Mouse (Mus musculus) stomach, embryonic 14.5 days (tissue): Measurements from ENCODE around the gene Fam129c. TPM values are rescaled to one million over a fixed set of nuclear protein-coding genes. Genes with fewer than 3 reads are reported as not detected.

Source experiments
- ATAC-seq: fragments of 200-750 bp; cut with Nextera tagmentation; 2 replicates; pipeline ENCODE4 v1.8.0; 2017; ENCODE audit warnings: low read depth, moderate TSS enrichment; ENCODE audit not compliant: insufficient number of reproducible peaks, insufficient read depth, low FRiP score
- H3K27ac ChIP-seq: fragments of 300-500 bp; sonication (generic); 2 replicates; pipeline ENCODE4 v1.5.1; 2014; ENCODE audit warnings: mild to moderate bottlenecking, low read length, moderate library complexity, mixed read lengths
- H3K27me3 ChIP-seq: fragments of 300-500 bp; sonication (generic); 2 replicates; pipeline ENCODE4 v1.6.1; 2014; ENCODE audit warnings: low read length, control low read depth, mixed read lengths; ENCODE audit not compliant: control insufficient read depth, insufficient read depth
- H3K36me3 ChIP-seq: fragments of 300-500 bp; sonication (generic); 2 replicates; pipeline ENCODE4 v1.6.1; 2014; ENCODE audit warnings: mild to moderate bottlenecking, control low read depth, low read length, moderate library complexity, mixed read lengths; ENCODE audit not compliant: control insufficient read depth, insufficient read depth
- H3K4me1 ChIP-seq: fragments of 300-500 bp; sonication (generic); 2 replicates; pipeline ENCODE4 v1.6.1; 2014; ENCODE audit warnings: low read length, control low read depth, mixed read lengths; ENCODE audit not compliant: control insufficient read depth, insufficient read depth
- H3K4me2 ChIP-seq: fragments of 300-500 bp; sonication (generic); replicated peaks from 2 replicates; pipeline ENCODE4 v1.6.1; 2014; ENCODE audit warnings: low read depth, low read length, control low read depth
- H3K4me3 ChIP-seq: fragments of 300-500 bp; sonication (generic); 2 replicates; pipeline ENCODE4 v1.5.1; 2014; ENCODE audit warnings: low read depth, low read length, control low read depth
- H3K9ac ChIP-seq: fragments of 300-500 bp; sonication (generic); replicated peaks from 2 replicates; pipeline ENCODE4 v1.6.1; 2014; ENCODE audit warnings: low read depth, mild to moderate bottlenecking, control low read depth, low read length, moderate library complexity, mixed read lengths
- H3K9me3 ChIP-seq: fragments of 300-500 bp; sonication (generic); 2 replicates; pipeline ENCODE4 v1.6.1; 2016; ENCODE audit warnings: low read depth, low read length, control low read depth; ENCODE audit not compliant: control insufficient read depth
- WGBS: fragments of 180-500 bp; shearing (Covaris S2); extraction: QIAGEN DNeasy Blood & Tissue Kit; methylation state at CpG from one replicate; pipeline ENCODE4 v1.1.7; 2014; 5-methylcytosine and 5-hydroxymethylcytosine counted together
- microRNA-seq: library from miRNA; unstranded; fragments of <30 nt; microRNA quantifications from one replicate; pipeline ENCODE4, GENCODE M21; 2016
- polyA plus RNA-seq: library from polyadenylated mRNA; unstranded; fragments of >200 nt; fragmentation: Nextera tagmentation; extraction: Ambion mirVana; gene quantifications from 2 replicates; pipeline ENCODE4 v1.2.1, GENCODE M21; 2014

The Fam129c gene
- polyA plus RNA-seq, 1 experiment from 2014 or later = 4.5 TPM

DNA sequence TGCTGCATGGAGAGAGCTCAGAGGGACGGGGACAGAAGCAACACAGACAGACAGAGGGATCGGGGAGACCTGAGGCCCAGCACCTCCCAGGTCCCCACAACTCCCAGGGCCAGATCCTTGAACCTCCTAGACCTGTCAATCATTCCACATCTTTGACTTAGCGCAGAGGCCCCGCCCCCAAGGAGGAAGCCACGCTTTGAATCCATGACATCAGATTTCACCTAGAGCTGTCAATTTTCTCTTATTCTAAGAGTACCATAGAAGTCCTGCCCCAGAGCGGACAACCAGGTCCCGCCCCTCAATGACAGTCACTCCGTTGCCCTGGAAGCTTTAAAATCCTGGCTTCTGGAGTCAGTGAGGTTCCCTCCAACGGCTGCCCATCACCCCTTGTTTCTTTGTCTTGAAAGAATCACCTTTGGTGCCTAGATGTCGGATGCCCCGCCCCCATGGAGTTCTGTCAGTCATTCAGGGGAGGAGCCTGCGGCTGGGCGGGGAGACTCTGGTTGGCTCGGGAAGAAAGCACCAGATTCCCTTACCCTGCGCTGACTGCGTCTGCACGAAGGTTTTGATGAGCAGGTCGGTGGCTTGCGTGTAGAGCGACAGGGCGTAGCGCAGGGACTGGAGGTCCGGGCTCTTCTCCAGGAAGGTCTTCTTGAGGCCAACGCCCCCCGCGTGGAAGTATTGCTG is 36.7 kb downstream of the Fam129c start:
- Histone ChIP-seq H3K36me3 (no peaks in the 10 kb centered on the region), H3K4me3 (peak overlapping the region; percentile 12; the same call in 1 of the 2 replicates), H3K9ac (no peak overlapping the region), H3K27ac (no peak overlapping the region), H3K4me1 (peaks cover 3% of the 10 kb centered on the region; the same call in 1 of the 2 replicates), H3K9me3 (peaks cover 8% of the 10 kb centered on the region; the same call in 1 of the 2 replicates), H3K27me3 (no peaks in the 10 kb centered on the region), H3K4me2 (peak overlapping the region; percentile 33)
- no peak for ATAC-seq
- WGBS = 3% methylated on average over 26 of the region's 26 CpGs

DNA sequence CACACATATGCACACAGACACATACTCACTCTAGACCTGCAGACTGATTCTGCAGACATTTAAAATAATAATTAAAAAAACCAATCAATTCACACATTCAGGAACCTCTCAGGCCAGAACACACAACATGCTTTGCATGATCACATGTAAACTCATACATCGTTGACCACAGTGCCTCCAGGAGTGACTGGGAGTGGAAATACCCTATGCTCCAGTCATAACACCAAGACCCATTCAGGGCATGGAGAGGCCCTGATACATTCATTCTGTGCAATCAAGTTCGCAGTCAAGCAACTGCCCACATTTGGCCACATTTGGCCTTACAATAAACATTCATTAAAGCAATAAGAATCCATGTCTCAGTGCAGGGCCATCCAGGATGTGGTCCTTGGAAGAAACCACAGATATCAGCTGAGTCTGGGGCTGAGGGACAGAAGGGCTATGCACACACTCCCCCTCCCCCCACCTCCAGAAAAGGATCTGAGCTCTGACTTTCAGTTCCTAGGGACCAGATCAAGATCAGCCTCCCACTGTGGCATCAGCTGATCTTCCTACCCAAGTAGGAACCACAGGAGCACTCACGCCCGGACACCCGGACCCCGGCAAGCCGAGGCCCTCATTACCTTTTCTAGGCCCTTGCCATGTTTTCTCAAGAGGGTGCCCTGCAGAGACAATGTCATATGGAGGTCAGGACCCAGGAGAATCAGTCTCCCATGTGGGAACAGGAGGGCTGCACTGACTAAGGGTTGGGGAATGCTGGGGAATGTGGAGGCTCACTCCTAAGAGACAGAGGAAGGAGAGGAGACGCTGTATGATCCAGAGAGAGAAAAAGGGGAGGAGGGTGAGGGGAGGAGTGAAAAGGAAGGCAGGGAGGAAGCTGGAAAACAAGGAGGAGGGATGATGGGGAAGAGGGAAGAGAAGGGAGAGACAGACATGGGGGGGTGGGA is 40.0 kb downstream of the Fam129c start:
- Histone ChIP-seq H3K4me2 (no peak overlapping the region), H3K36me3 (no peaks in the 10 kb centered on the region), H3K4me1 (no peaks in the 10 kb centered on the region), H3K9me3 (peaks cover 8% of the 10 kb centered on the region; the same call in 1 of the 2 replicates), H3K27me3 (no peaks in the 10 kb centered on the region), H3K9ac (no peak overlapping the region), H3K27ac (no peak overlapping the region), H3K4me3 (no peak overlapping the region)
- no peak for ATAC-seq
- 64% methylated on average over 8 of the region's 8 CpGs for WGBS

DNA sequence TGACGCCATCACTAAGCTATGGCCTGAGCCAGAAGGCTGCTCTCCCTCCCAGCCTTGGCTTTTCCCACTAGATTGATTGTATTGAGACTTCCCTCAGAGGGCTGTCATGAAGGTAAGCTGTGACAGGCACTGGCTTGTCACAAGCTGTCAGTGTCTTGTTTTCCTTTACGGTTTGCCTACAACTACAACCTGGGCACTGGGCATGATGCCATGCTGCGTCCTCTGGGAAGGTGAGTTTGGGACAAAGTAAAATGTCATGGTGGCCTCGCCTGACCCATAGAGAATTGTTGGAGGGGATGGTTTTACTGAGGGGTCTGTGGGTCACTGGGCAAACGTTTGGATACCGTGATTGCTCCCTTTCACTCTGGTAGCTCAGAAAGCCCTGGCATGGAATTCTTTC is 40.9 kb downstream of the Fam129c start:
- no peak for ATAC-seq
- no peaks in the 10 kb centered on the region for H3K27me3 ChIP-seq
- 65% methylated on average over 6 of the region's 6 CpGs for WGBS

DNA sequence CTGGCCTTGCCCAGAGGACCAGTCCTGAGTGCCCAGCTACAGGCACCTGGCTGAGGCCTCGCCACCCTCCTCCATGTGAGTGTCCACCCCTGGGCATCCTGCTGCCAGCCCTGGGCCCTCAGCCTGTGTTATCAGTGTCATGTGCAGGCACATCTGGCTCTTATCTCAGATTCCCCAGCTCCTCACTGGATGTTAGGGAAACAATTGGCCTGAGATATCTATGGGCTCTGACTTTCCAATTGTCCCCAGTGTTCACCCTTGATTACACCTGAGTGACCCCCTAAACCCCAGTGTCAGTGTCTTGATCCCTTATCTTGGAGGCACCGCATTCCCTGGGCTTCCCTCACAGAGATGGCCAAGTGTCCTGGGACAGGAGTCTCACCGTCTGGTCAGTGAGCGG is 41.9 kb downstream of the Fam129c start:
- no peaks in the 10 kb centered on the region for H3K9me3 ChIP-seq
- H3K36me3 ChIP-seq = no peaks in the 10 kb centered on the region
- H3K4me2 ChIP-seq = no peak overlapping the region
- no peaks in the 10 kb centered on the region for H3K4me1 ChIP-seq
- 85% methylated on average over 4 of the region's 4 CpGs for WGBS
- no peak overlapping the region for H3K9ac ChIP-seq
- no peak overlapping the region for H3K27ac ChIP-seq
- H3K4me3 ChIP-seq = no peak overlapping the region
- H3K27me3 ChIP-seq = no peaks in the 10 kb centered on the region
- no peak for ATAC-seq

More for the DNA sequence above, 40.9 kb downstream of the Fam129c start:
- H3K9ac ChIP-seq = no peak overlapping the region
- H3K27ac ChIP-seq = no peak overlapping the region
- no peak overlapping the region for H3K4me2 ChIP-seq
- H3K9me3 ChIP-seq = no peaks in the 10 kb centered on the region
- no peak overlapping the region for H3K4me3 ChIP-seq
- H3K4me1 ChIP-seq = no peaks in the 10 kb centered on the region
- H3K36me3 ChIP-seq = no peaks in the 10 kb centered on the region

DNA sequence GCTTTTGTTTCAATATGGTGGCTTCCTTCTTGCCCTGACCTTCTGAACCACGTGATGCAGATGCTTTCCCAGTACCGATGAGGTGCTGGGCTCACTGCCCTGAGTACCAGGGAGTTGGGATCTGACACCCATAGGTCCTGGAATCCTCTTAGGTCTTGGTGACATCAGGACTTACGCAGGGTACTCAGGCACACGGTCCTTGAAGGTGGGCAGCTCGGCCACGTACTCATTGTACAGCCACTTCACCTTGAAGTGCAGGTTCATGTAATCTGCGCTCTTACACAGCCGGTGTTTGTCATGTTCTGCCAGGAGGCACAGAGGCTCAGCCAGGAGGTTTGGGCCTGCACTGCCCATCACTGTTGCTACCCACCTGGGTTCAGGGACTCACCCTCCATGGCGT is 48.1 kb downstream of the Fam129c start:
- H3K9me3 ChIP-seq = no peaks in the 10 kb centered on the region

DNA sequence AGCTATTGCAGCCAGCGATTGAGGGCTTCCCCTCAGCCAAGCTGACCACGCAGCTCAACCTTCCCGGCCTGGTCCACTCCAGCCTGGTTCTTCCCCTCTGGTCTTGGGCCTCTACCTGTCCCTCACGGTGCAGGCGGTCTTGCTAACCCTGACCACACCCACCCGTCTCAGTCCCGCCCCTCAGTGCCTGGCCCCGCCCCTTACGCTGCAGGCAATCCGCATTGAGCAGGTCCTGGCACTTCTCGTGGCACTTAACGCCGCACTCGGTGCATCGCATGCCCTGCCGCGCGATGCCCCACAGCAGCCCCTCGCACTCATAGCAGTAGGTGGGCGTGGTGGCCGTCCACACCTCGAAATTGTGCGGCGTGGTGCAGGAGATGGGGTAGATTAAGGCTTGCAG is 57.2 kb downstream of the Fam129c start:
- H3K9me3 ChIP-seq = no peaks in the 10 kb centered on the region
- 0 out of 2 replicates have a peak, but pooled peaks cover 4% of the 10 kb centered on the region for H3K4me1 ChIP-seq
- H3K4me2 ChIP-seq = peak overlapping the region; percentile 34
- 1% methylated on average over 24 of the region's 24 CpGs for WGBS
- H3K9ac ChIP-seq = no peak overlapping the region
- no peaks in the 10 kb centered on the region for H3K36me3 ChIP-seq
- H3K27me3 ChIP-seq = peaks cover 14% of the 10 kb centered on the region
- ATAC-seq = peak; percentile 68; the same call in 1 of the 2 replicates
- H3K27ac ChIP-seq = no peak overlapping the region
- no peak overlapping the region for H3K4me3 ChIP-seq

More for the DNA sequence above, 48.1 kb downstream of the Fam129c start:
- Histone ChIP-seq H3K4me3 (no peak overlapping the region), H3K4me1 (no peaks in the 10 kb centered on the region), H3K4me2 (no peak overlapping the region), H3K36me3 (no peaks in the 10 kb centered on the region), H3K27ac (no peak overlapping the region), H3K9ac (no peak overlapping the region), H3K27me3 (no peaks in the 10 kb centered on the region)
- ATAC-seq = no peak
- 81% methylated on average over 9 of the region's 9 CpGs for WGBS

Small RNAs within 50 kb of the gene (microRNA-seq; reads per million reads assigned to microRNA genes)
- not detected for gene Mir6769b

Other genes starting within 250 kb of the Fam129c start
- 106 and 108 TPM in 2 replicates for gene Use1, start 230.8 kb upstream of the Fam129c start, polyA plus RNA-seq
- gene Ocel1, start 226.3 kb upstream of the Fam129c start, polyA plus RNA-seq = 3.8 TPM in 2 replicates
- 52.7 and 65.5 TPM in 2 replicates for gene Nr2f6, start 215.7 kb upstream of the Fam129c start, polyA plus RNA-seq
- gene Ushbp1, start 201.8 kb upstream of the Fam129c start, polyA plus RNA-seq = 8.6 and 9.6 TPM in 2 replicates
- gene Babam1, start 200.8 kb upstream of the Fam129c start, polyA plus RNA-seq = 92.2 and 94.2 TPM in 2 replicates
- 30.9 and 39.8 TPM in 2 replicates for gene Ankle1, start 191.6 kb upstream of the Fam129c start, polyA plus RNA-seq
- 28.4 and 30.0 TPM in 2 replicates for gene Abhd8, start 134.0 kb upstream of the Fam129c start, polyA plus RNA-seq
- 139 and 154 TPM in 2 replicates for gene Mrpl34, start 132.7 kb upstream of the Fam129c start, polyA plus RNA-seq
- 94.8 and 98.9 TPM in 2 replicates for gene Dda1, start 128.4 kb upstream of the Fam129c start, polyA plus RNA-seq
- 2.3 TPM in 2 replicates for gene Ano8, start 111.7 kb upstream of the Fam129c start, polyA plus RNA-seq
- gene Gtpbp3, start 109.5 kb upstream of the Fam129c start, polyA plus RNA-seq = 7.1 and 7.2 TPM in 2 replicates
- 67.1 and 67.5 TPM in 2 replicates for gene Plvap, start 85.9 kb upstream of the Fam129c start, polyA plus RNA-seq
- gene Ccdc194, start 71.9 kb upstream of the Fam129c start, polyA plus RNA-seq = 0.41 and 0.58 TPM in 2 replicates
- gene Bst2, start 60.2 kb upstream of the Fam129c start, polyA plus RNA-seq = 7.6 and 10.9 TPM in 2 replicates
- 103 and 105 TPM in 2 replicates for gene Mvb12a, start 54.7 kb upstream of the Fam129c start, polyA plus RNA-seq
- 1.4 and 1.9 TPM in 2 replicates for gene Tmem221, start 38.8 kb upstream of the Fam129c start, polyA plus RNA-seq
- not detected in 2 replicates for gene Nxnl1, start 31.0 kb upstream of the Fam129c start, polyA plus RNA-seq
- 28.2 and 29.4 TPM in 2 replicates for gene Slc27a1, start 28.8 kb upstream of the Fam129c start, polyA plus RNA-seq
- gene Pgls, start 5.5 kb upstream of the Fam129c start, polyA plus RNA-seq = 258 and 266 TPM in 2 replicates
- gene Colgalt1, start 13.3 kb downstream of the Fam129c start, polyA plus RNA-seq = 87.6 and 89.1 TPM in 2 replicates
- 1.4 and 1.7 TPM in 2 replicates for gene Unc13a, start 74.1 kb downstream of the Fam129c start, polyA plus RNA-seq
- gene Jak3, start 78.6 kb downstream of the Fam129c start, polyA plus RNA-seq = 5.4 and 6.0 TPM in 2 replicates
- gene Insl3, start 91.6 kb downstream of the Fam129c start, polyA plus RNA-seq = 1.3 and 1.7 TPM in 2 replicates
- 4.7 and 5.4 TPM in 2 replicates for gene B3gnt3, start 104.1 kb downstream of the Fam129c start, polyA plus RNA-seq
- gene Fcho1, start 128.1 kb downstream of the Fam129c start, polyA plus RNA-seq = 5.5 and 7.4 TPM in 2 replicates